ENCODE assay signal across 32 mouse cellular contexts in genomic region chr15:71302541-71302940, GRCm38 (mm10).
"Had no signal": no experiment of that assay in that cellular context is flagged by ENCODE, and none has a peak within 500 bp of the region (broad histone marks: within the 10 kb centered on the region; RNA-seq: fewer than 3 reads in every experiment).

No protein-coding gene starts in this region.

- H3K4me3 ChIP-seq: limb, embryonic 10.5 days; limb, embryonic 12.5 days; limb, embryonic 13.5 days; limb, embryonic 15.5 days; liver, embryonic 12.5 days; liver, embryonic 13.5 days; liver, embryonic 15.5 days; lung, embryonic 15.5 days; megakaryocyte, embryonic 14.5 days; midbrain, embryonic 10.5 days; midbrain, embryonic 12.5 days; midbrain, embryonic 13.5 days; midbrain, embryonic 15.5 days; myocyte; neural tube, embryonic 12.5 days had no signal

- H3K9me3 ChIP-seq: limb, embryonic 10.5 days; limb, embryonic 12.5 days; limb, embryonic 13.5 days; limb, embryonic 15.5 days; liver, embryonic 12.5 days; liver, embryonic 13.5 days; liver, embryonic 15.5 days; lung, embryonic 15.5 days; midbrain, embryonic 10.5 days; midbrain, embryonic 12.5 days; midbrain, embryonic 13.5 days; midbrain, embryonic 15.5 days; neural tube, embryonic 12.5 days had no signal

- H3K9ac ChIP-seq: limb, embryonic 12.5 days; limb, embryonic 13.5 days; limb, embryonic 15.5 days; liver, embryonic 12.5 days; liver, embryonic 13.5 days; liver, embryonic 14.5 days; liver, embryonic 15.5 days; liver, postnatal 0 days; lung, embryonic 14.5 days; lung, embryonic 15.5 days; midbrain, embryonic 12.5 days; midbrain, embryonic 13.5 days; midbrain, embryonic 15.5 days; neural tube, embryonic 12.5 days had no signal

- H3K4me2 ChIP-seq: limb, embryonic 12.5 days; limb, embryonic 13.5 days; limb, embryonic 15.5 days; liver, embryonic 11.5 days; liver, embryonic 12.5 days; liver, embryonic 13.5 days; liver, embryonic 15.5 days; lung, embryonic 14.5 days; lung, embryonic 15.5 days; midbrain, embryonic 11.5 days; midbrain, embryonic 12.5 days; midbrain, embryonic 13.5 days; midbrain, embryonic 15.5 days; neural tube, embryonic 12.5 days had no signal

- H3K27me3 ChIP-seq: limb, embryonic 12.5 days; limb, embryonic 13.5 days; limb, embryonic 15.5 days; liver, embryonic 12.5 days; liver, embryonic 13.5 days; liver, embryonic 15.5 days; lung, embryonic 15.5 days; megakaryocyte, embryonic 14.5 days; midbrain, embryonic 12.5 days; midbrain, embryonic 13.5 days; midbrain, embryonic 15.5 days; neural tube, embryonic 12.5 days had no signal

- DNase-seq: left cerebral cortex, postnatal 4 days; liver; liver, embryonic 13.5 days; liver, postnatal 0 days; lung, adult 18-20 months; lung, adult 2 months; lung, embryonic 14.5 days; lung, postnatal 10 days; lung, postnatal 14 days; lung, postnatal 36 days; lung, postnatal 4 days; midbrain, embryonic 14.5 days had no signal

- H3K27ac ChIP-seq: limb, embryonic 10.5 days; limb, embryonic 12.5 days; limb, embryonic 13.5 days; limb, embryonic 15.5 days; liver, embryonic 12.5 days; liver, embryonic 13.5 days; liver, embryonic 14.5 days; liver, embryonic 15.5 days; lung, embryonic 15.5 days; macrophage; midbrain, embryonic 10.5 days; midbrain, embryonic 12.5 days; midbrain, embryonic 13.5 days; midbrain, embryonic 15.5 days; neural tube, embryonic 12.5 days had no signal

- H3K36me3 ChIP-seq: limb, embryonic 10.5 days; limb, embryonic 12.5 days; limb, embryonic 13.5 days; limb, embryonic 15.5 days; liver, embryonic 12.5 days; liver, embryonic 13.5 days; liver, embryonic 15.5 days; lung, embryonic 15.5 days; midbrain, embryonic 10.5 days; midbrain, embryonic 12.5 days; midbrain, embryonic 13.5 days; midbrain, embryonic 15.5 days; neural tube, embryonic 12.5 days had no signal

- ATAC-seq: liver, embryonic 12.5 days; liver, postnatal 0 days; lung, postnatal 0 days; midbrain, embryonic 13.5 days; midbrain, embryonic 15.5 days; midbrain, embryonic 16.5 days had no signal

- H3K4me1 ChIP-seq: limb, embryonic 10.5 days; limb, embryonic 12.5 days; limb, embryonic 13.5 days; limb, embryonic 15.5 days; liver, embryonic 12.5 days; liver, embryonic 13.5 days; liver, embryonic 15.5 days; lung, embryonic 15.5 days; megakaryocyte, embryonic 14.5 days; midbrain, embryonic 10.5 days; midbrain, embryonic 12.5 days; midbrain, embryonic 13.5 days; midbrain, embryonic 15.5 days; neural tube, embryonic 12.5 days had no signal
